Mouse (Mus musculus) midbrain, embryonic 15.5 days (tissue): Measurements from ENCODE around the gene Cwc22. TPM values are rescaled to one million over a fixed set of nuclear protein-coding genes. Genes with fewer than 3 reads are reported as not detected.

Experiments used
- ATAC-seq: fragments of 200-750 bp; cut with Nextera tagmentation; replicated peaks from 2 replicates; pipeline ENCODE4 v1.8.0; 2017; ENCODE audit warnings: moderate TSS enrichment
- H3K27ac ChIP-seq: fragments of 300-500 bp; sonication (generic); 2 replicates; pipeline ENCODE4 v1.5.1; 2015; ENCODE audit warnings: mild to moderate bottlenecking, inconsistent platforms
- H3K27me3 ChIP-seq: fragments of 300-500 bp; sonication (generic); replicated peaks from 2 replicates; pipeline ENCODE4 v1.6.1; 2015; ENCODE audit warnings: inconsistent platforms
- H3K36me3 ChIP-seq: fragments of 300-500 bp; sonication (generic); replicated peaks from 2 replicates; pipeline ENCODE4 v1.6.1; 2015; ENCODE audit warnings: inconsistent platforms
- H3K4me1 ChIP-seq: fragments of 300-500 bp; sonication (generic); 2 replicates; pipeline ENCODE4 v1.6.1; 2015; ENCODE audit warnings: inconsistent platforms
- H3K4me2 ChIP-seq: fragments of 300-500 bp; sonication (generic); 2 replicates; pipeline ENCODE4 v1.6.1; 2015; ENCODE audit warnings: inconsistent platforms, mild to moderate bottlenecking, moderate library complexity
- H3K4me3 ChIP-seq: fragments of 300-500 bp; sonication (generic); 2 replicates; pipeline ENCODE4 v1.5.1; 2015; ENCODE audit warnings: mild to moderate bottlenecking, inconsistent platforms
- H3K9ac ChIP-seq: fragments of 300-500 bp; sonication (generic); 2 replicates; pipeline ENCODE4 v1.6.1; 2015; ENCODE audit warnings: mild to moderate bottlenecking, inconsistent platforms
- H3K9me3 ChIP-seq: fragments of 300-500 bp; sonication (generic); 2 replicates; pipeline ENCODE4 v1.6.1; 2016; ENCODE audit warnings: inconsistent platforms
- WGBS: fragments of 180-500 bp; shearing (Covaris S2); methylation state at CpG from one replicate; pipeline ENCODE4 v1.1.7; 2015; ENCODE audit warnings: mixed read lengths; 5-methylcytosine and 5-hydroxymethylcytosine counted together
- polyA plus RNA-seq: library from polyadenylated mRNA; unstranded; fragments of >200 nt; fragmentation: Nextera tagmentation; extraction: Ambion mirVana; gene quantifications from 2 replicates; pipeline ENCODE4 v1.2.1, GENCODE M21; 2015

Cwc22 gene
- polyA plus RNA-seq, 1 experiment from 2014 or later: 22.9 TPM

DNA sequence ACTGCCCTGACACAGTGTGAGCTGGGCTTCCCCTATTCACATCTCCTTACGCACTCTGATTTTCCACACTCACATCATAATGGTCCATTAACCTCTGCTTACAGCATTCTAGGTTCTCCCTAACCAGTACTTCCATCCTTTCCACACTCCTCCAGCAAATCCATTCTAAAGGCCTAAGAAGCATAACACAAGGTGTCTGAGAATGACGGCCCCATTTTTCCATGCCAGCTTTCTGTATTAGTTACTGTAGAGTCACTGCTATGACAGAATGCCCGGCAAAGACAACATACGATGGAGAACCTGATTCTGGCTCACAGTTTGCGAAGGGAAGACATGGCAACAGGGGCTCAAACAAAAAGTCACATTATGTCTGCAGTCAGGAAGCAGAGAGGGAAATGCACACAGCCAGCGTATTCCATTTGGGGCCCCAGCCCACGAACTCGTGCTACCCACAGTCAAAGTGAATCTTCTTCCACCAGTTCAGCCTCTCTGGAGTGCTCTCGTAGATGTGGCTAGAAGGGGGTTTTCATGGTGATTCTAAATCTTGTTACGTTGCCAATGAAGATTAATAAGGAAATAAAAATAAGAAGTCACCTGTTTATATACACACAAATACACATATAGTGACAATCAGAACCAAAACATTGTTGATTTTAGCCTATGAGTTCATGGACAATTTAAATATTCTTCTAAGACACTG is 68.9 kb downstream of the Cwc22 start:
- no peaks in the 10 kb centered on the region for H3K27me3 ChIP-seq
- WGBS: 87% methylated on average over 10 of the region's 10 CpGs
- no peaks in the 10 kb centered on the region for H3K4me1 ChIP-seq
- H3K27ac ChIP-seq: no peak overlapping the region
- no peak overlapping the region for H3K4me3 ChIP-seq
- H3K9ac ChIP-seq: no peak overlapping the region
- H3K4me2 ChIP-seq: no peak overlapping the region
- no peaks in the 10 kb centered on the region for H3K9me3 ChIP-seq
- no peak for ATAC-seq
- H3K36me3 ChIP-seq: no peaks in the 10 kb centered on the region

DNA sequence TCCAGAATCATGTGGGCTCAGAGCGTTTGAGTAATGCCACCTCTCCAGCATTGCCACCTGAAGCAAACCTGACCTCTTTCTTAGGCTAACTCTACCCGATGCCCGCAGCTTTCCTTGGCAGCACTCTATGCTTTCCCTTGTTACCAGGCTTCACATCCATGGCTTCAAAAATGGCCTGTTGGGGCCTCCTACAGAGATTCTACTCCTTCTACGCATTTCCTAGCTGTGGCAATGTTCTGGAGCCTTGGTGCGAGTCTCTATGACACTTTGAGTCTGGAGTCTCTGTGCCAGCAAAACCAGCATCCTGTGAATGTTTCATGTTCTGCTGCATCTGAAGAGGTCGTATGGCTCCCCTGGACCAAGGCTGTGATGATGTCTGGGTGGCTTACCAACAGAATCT is 69.8 kb downstream of the Cwc22 start:
- no peak overlapping the region for H3K4me2 ChIP-seq
- H3K27ac ChIP-seq: no peak overlapping the region
- no peaks in the 10 kb centered on the region for H3K27me3 ChIP-seq
- H3K4me3 ChIP-seq: no peak overlapping the region
- H3K36me3 ChIP-seq: no peaks in the 10 kb centered on the region
- 87% methylated on average over 6 of the region's 6 CpGs for WGBS
- no peak for ATAC-seq
- no peaks in the 10 kb centered on the region for H3K4me1 ChIP-seq
- no peaks in the 10 kb centered on the region for H3K9me3 ChIP-seq
- H3K9ac ChIP-seq: no peak overlapping the region

DNA sequence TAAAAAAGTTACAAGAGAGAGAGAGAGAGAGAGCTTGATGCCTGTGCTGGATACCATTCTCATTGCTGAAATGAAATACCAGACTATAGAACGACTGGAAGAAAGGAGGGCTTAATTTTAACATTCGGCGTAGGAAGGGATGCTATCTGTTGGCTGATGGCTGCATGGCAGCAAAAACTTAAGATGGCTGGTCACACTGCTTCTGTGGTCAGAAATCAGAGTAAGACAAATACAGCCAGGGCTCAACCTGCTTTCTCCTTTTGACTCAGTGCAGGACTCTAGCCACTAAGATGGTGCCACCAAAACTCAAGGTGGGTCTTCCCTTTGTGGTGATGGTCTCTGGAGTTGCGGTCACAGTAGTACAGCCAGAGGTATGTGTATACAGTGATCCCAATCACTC is 70.7 kb downstream of the Cwc22 start:
- no peak overlapping the region for H3K9ac ChIP-seq
- H3K9me3 ChIP-seq: no peaks in the 10 kb centered on the region
- H3K27me3 ChIP-seq: no peaks in the 10 kb centered on the region
- no peaks in the 10 kb centered on the region for H3K4me1 ChIP-seq
- H3K36me3 ChIP-seq: no peaks in the 10 kb centered on the region
- no peak overlapping the region for H3K27ac ChIP-seq
- H3K4me2 ChIP-seq: no peak overlapping the region
- 92% methylated on average over 4 of the region's 4 CpGs for WGBS
- no peak for ATAC-seq
- H3K4me3 ChIP-seq: no peak overlapping the region

DNA sequence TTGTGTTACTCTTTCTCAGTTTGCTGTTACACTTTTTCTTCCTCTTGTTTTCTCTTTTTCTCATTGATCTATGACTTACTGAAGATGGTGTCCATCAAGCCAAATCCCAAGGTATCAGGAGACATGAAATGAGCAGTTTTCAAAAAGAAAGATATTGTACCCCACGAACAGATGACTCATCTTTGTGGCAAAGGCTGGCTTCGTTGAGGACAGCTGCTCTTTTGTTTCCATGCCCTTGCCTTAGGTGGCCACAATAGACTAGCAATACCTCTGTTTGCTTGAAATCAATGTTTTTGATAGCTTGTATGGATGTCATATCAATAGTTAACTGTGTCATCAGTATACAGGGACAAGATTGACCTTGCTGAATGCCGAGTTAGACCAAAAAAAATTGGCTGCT is 71.5 kb downstream of the Cwc22 start:
- H3K4me2 ChIP-seq: no peak overlapping the region
- H3K9me3 ChIP-seq: no peaks in the 10 kb centered on the region
- no peak overlapping the region for H3K4me3 ChIP-seq
- H3K4me1 ChIP-seq: no peaks in the 10 kb centered on the region
- no peak for ATAC-seq
- H3K27ac ChIP-seq: no peak overlapping the region
- WGBS: 79% methylated on average over 3 of the region's 3 CpGs
- no peaks in the 10 kb centered on the region for H3K36me3 ChIP-seq
- no peaks in the 10 kb centered on the region for H3K27me3 ChIP-seq
- no peak overlapping the region for H3K9ac ChIP-seq

DNA sequence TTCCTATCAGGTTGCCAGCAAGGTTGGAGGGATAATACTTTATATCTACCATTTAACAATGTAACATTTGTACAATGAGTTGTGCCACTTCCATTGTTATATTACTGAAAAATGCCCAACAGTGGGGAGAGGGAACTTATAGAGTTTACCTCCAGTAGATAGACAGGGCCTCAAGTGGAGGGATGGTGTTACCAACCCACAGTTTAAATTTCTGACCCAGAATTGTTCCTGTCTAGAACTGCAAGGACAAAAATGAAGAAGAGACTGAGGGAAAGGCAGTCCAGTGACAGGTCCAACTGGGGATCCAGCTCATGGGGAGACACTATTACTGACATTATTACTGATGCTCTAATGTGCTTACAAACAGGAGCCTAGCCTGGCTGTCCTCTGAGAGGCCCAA is 72.4 kb downstream of the Cwc22 start:
- Histone ChIP-seq H3K4me2 (no peak overlapping the region), H3K9me3 (no peaks in the 10 kb centered on the region), H3K27ac (no peak overlapping the region), H3K36me3 (no peaks in the 10 kb centered on the region), H3K9ac (no peak overlapping the region), H3K4me3 (no peak overlapping the region), H3K27me3 (no peaks in the 10 kb centered on the region), H3K4me1 (no peaks in the 10 kb centered on the region)
- no peak for ATAC-seq

DNA sequence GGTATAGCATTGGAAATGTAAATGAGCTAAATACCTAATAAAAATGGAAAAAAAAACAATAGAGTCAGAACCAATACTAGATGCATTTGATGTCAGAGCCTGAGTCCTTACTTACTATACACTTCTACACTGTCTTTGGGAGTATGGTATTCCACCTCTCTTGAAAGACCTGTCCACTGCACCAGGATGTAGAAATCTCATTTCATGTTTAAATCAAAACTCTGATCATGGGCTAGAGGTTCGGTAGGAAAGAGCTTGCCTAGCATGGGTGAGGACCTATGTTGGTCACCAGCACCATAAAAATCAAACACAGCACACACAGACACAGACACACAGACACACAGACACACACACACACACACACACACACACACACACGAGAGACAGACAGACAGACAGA is 73.5 kb downstream of the Cwc22 start:
- H3K27ac ChIP-seq: no peak overlapping the region
- no peak for ATAC-seq
- 75% methylated on average over 2 of the region's 2 CpGs for WGBS

DNA sequence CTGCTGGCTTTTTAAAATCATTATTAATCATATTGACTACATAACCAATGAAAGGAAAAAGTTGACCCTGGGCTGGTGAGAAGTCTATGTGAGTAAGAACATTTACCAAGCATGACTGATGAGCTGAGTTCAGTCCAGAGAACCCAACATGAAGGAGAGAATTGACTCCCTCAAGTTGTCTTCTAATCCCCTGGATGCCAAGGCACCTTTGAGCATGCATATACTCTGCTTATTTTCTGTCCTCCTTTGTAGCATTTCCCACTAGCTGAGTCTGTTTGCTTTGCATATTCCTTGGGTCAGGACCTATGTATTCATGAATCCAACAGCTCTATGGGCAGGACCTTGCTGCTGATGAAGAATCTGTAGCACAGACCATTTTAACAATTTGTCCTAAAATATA is 75.0 kb downstream of the Cwc22 start:
- H3K9ac ChIP-seq: no peak overlapping the region

More for the DNA sequence above, 73.5 kb downstream of the Cwc22 start:
- no peak overlapping the region for H3K9ac ChIP-seq
- H3K4me1 ChIP-seq: no peaks in the 10 kb centered on the region
- H3K4me3 ChIP-seq: no peak overlapping the region
- H3K9me3 ChIP-seq: no peaks in the 10 kb centered on the region
- H3K4me2 ChIP-seq: no peak overlapping the region
- H3K27me3 ChIP-seq: no peaks in the 10 kb centered on the region
- H3K36me3 ChIP-seq: no peaks in the 10 kb centered on the region

GRCm38 (mm10) chr2:77869729-77870280 is 76.4 kb downstream of the Cwc22 start:
- Histone ChIP-seq H3K27ac (no peak overlapping the region), H3K27me3 (no peaks in the 10 kb centered on the region), H3K4me2 (no peak overlapping the region), H3K36me3 (no peaks in the 10 kb centered on the region), H3K9me3 (no peaks in the 10 kb centered on the region), H3K9ac (no peak overlapping the region), H3K4me1 (no peaks in the 10 kb centered on the region), H3K4me3 (no peak overlapping the region)
- WGBS: 94% methylated on average over 4 of the region's 4 CpGs
- no peak for ATAC-seq

More for the DNA sequence above, 75.0 kb downstream of the Cwc22 start:
- ATAC-seq: no peak
- Histone ChIP-seq H3K4me2 (no peak overlapping the region), H3K27ac (no peak overlapping the region), H3K36me3 (no peaks in the 10 kb centered on the region), H3K9me3 (no peaks in the 10 kb centered on the region), H3K4me1 (no peaks in the 10 kb centered on the region), H3K27me3 (no peaks in the 10 kb centered on the region), H3K4me3 (no peak overlapping the region)

- Histone ChIP-seq H3K9me3 (no peaks in the 10 kb centered on the region), H3K4me2 (no peak overlapping the region), H3K27me3 (no peaks in the 10 kb centered on the region), H3K27ac (no peak overlapping the region), H3K9ac (no peak overlapping the region), H3K4me3 (no peak overlapping the region), H3K4me1 (no peaks in the 10 kb centered on the region), H3K36me3 (no peaks in the 10 kb centered on the region)
- WGBS: 86% methylated on average over 6 of the region's 6 CpGs
- no peak for ATAC-seq
These were observed 82.2 kb downstream of the Cwc22 start for GRCm38 (mm10) chr2:77863934-77864333.

- WGBS: 87% methylated on average over 15 of the region's 15 CpGs
- no peak for ATAC-seq
These were observed 82.7 kb downstream of the Cwc22 start for GRCm38 (mm10) chr2:77863522-77863921.

DNA sequence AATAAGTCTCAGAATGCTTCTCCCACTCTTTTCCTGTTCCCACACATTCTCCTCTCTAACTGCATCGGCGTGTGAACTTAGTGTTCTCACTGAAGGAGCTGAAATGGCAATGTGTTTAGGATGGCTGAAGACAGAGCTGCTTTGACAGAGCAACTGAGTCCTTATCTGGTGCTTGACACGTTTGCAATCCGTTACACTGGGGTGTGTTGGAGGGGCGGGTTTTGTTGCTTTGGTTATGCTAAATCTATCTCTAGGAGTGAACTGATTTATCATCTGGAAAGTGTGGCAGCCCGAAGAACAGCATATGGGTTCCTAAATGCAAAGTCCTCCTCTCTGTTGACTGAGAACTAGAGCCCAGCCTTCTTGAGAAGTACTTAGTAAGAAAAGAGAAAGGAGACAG is 104.7 kb downstream of the Cwc22 start:
- Histone ChIP-seq H3K4me2 (no peak overlapping the region), H3K27me3 (no peaks in the 10 kb centered on the region), H3K27ac (no peak overlapping the region), H3K36me3 (no peaks in the 10 kb centered on the region), H3K9ac (no peak overlapping the region), H3K9me3 (no peaks in the 10 kb centered on the region), H3K4me1 (no peaks in the 10 kb centered on the region), H3K4me3 (no peak overlapping the region)
- no peak for ATAC-seq
- 78% methylated on average over 6 of the region's 6 CpGs for WGBS

More at GRCm38 (mm10) chr2:77863522-77863921, 82.7 kb downstream of the Cwc22 start:
- Histone ChIP-seq H3K9ac (no peak overlapping the region), H3K4me3 (no peak overlapping the region), H3K27ac (no peak overlapping the region), H3K4me1 (no peaks in the 10 kb centered on the region), H3K27me3 (no peaks in the 10 kb centered on the region), H3K36me3 (no peaks in the 10 kb centered on the region), H3K9me3 (no peaks in the 10 kb centered on the region), H3K4me2 (no peak overlapping the region)

GRCm38 (mm10) chr2:77839587-77839986 is 106.6 kb downstream of the Cwc22 start:
- Histone ChIP-seq H3K9ac (no peak overlapping the region), H3K4me3 (no peak overlapping the region), H3K27ac (no peak overlapping the region), H3K9me3 (no peaks in the 10 kb centered on the region), H3K36me3 (no peaks in the 10 kb centered on the region), H3K4me2 (no peak overlapping the region), H3K27me3 (no peaks in the 10 kb centered on the region), H3K4me1 (no peaks in the 10 kb centered on the region)
- no peak for ATAC-seq
- WGBS: 90% methylated on average over 17 of the region's 17 CpGs

DNA sequence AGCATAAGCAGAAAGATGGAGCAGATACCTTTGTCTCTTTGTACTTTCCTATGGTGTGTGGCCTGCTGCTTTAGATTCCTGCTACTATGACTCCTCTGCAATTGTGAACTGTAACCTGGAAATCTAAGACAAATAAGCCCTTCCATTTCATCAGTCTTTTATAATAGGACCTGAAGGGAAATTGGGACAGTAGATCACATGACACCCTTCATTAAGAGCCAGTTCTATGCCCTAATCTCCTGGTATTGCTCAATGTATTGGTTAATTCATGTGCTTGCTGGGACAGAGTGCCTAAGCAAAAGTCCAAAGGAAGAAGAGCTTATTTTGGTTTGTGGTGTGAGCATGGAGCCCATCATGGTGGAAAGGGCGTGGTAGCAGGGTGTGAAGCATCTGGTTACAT is 107.5 kb downstream of the Cwc22 start:
- no peak overlapping the region for H3K4me2 ChIP-seq
- no peaks in the 10 kb centered on the region for H3K27me3 ChIP-seq
- H3K36me3 ChIP-seq: no peaks in the 10 kb centered on the region
- 88% methylated on average over 1 of the region's 1 CpGs for WGBS
- H3K9ac ChIP-seq: no peak overlapping the region
- H3K4me3 ChIP-seq: no peak overlapping the region
- no peak for ATAC-seq
- no peaks in the 10 kb centered on the region for H3K9me3 ChIP-seq
- H3K4me1 ChIP-seq: no peaks in the 10 kb centered on the region
- H3K27ac ChIP-seq: no peak overlapping the region
